Mouse (Mus musculus) spleen, embryonic (tissue): ENCODE data around the gene Txndc17.

ENCODE experiments used
- CTCF ChIA-PET: fragments of 350-600 bp; sonication (Branson Sonifier 250); formaldehyde crosslinking; loops from one replicate; lab custom pipeline; 2022; lab: Charles Lee

The Txndc17 gene

DNA sequence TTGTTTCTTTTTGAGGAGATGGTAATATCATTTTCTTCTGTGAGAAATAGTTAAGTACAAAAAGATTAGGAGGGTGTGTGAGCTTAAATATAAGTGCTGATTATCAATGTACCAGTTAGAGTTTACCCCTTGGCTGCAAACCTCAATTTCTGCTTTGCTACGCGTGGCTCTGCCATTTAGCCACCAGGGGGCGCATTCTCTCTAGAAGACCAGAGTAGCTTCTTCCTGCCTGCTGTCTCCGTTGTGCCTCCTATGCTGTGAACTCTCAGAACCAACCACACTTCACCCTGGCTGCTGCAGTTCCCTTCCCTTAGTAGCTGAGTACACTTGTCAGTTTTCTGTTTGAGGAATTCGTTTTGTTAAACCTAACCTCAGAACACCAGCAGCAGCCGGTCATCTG, 13.9 kb downstream of the Txndc17 start:
- CTCF ChIA-PET = interaction anchor here (0.5 kb wide), 1 partner anchor 1425 kb away, joined by 3 read pairs; no protein-coding TSS in a partner anchor

DNA sequence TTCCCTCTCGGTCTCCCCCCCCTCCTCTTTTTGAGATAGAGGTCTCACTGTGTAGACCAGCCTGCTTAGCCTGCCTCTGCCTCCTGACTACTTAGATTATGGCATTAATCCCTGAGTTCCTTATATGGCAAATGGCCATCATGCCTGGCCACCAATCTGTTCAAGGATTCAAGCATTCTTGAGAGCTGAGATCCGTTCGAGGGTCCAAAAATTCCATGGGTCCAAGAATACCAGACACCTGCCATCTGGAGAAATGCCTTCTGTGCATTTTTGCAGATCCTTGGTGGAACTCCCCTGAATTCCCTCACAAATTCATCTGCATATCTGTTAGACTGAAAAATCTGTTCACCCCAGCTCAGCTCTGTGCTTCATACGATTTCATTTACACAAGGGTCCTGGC, 16.1 kb downstream of the Txndc17 start:
- CTCF ChIA-PET = no interaction called here

DNA sequence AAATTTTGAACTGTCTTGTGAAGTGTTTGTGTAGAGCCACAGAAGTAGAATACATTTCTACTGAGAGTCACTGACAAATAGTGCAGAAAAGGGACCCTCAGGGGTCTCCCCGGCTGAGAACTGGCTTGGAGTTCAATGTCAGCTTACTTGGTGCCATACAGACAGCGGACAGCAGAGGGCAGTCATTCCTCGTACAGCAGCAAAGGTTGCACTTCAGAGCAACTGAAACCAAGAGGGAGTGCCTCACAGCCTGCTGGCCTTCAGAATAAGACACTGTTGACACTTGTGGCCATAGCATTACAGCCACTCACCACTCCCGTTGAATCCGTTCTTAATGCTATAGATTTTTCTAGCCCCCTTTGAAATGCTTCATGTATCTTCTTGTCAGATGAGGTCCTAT, 17.5 kb downstream of the Txndc17 start:
- CTCF ChIA-PET = interaction anchor here (0.9 kb wide), 1 partner anchor 100 kb away, joined by 3 read pairs; no protein-coding TSS in a partner anchor

DNA sequence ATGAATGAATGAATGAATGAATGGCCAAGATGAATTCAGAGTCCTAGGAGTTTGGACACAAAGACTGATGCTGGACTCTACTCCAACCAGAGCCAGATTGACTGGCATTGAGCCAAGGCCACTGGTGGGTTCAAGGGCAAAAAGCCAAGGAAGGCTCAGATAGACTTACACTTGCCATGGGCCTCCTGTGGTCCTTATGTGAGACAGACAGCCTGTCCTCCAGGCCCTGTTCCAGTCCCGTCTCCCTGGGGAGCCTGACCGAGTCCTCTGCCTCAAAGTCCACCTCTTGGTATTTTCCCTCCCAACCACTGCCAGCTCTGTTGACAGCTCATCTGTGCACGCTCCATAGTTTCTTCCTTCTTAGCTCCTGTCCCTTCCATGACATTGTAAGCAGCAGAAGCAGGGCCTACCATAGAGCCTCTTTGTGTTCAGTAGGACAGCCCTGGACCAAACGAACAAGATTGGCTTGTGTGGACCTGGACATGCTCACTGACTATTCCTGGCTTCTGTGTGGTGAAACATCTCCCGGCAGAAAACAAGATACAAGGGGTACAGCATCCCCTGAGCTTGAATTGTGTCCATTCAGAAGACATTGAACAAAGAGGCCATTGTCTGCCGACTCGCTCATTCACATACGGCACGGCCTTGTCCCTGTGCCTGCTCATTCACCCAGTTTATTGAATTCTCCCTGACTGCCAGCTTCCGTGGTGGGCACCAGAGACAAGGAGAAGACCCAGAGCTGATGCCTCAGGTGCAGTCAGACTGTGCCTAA, 18.9 kb downstream of the Txndc17 start:
- CTCF ChIA-PET = no interaction called here

DNA sequence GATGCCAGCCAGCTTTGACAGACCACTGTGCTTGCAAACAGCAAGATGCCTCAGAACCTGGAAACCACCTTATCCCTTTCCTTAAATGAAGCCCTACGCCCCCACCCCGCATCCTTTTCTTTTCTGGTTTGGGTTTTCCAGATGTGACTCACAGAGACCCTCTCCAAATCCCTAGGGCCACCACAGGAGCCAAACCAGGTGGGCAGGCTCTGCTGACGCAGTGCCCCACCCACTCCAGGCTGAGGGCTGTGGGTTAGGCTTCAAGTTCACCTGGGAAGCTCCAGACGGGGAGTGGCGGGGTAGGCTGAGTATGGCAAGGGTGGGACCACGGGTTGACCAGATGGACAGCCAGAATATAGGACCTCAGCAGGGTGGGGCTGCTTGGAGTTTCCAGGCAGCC, 19.6 kb downstream of the Txndc17 start:
- CTCF ChIA-PET = no interaction called here

DNA sequence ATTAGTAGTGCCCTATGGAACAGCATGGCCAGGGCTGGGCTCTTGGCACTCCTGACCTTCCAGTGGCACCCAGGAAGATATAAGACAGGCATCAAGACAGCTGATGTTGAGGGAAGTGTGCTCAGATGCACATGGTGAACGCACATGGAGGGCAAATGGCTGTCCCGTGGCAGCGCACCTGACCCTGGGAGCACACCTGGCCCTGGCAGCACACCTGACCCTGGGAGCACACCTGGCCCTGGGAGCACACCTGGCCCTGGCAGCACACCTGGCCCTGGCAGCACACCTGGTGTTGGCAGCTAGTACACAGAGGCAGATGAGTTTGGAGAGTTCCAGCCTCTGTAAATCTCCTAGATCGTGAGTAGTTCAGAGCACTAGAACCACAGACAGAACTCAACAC, 21.2 kb downstream of the Txndc17 start:
- CTCF ChIA-PET = no interaction called here

DNA sequence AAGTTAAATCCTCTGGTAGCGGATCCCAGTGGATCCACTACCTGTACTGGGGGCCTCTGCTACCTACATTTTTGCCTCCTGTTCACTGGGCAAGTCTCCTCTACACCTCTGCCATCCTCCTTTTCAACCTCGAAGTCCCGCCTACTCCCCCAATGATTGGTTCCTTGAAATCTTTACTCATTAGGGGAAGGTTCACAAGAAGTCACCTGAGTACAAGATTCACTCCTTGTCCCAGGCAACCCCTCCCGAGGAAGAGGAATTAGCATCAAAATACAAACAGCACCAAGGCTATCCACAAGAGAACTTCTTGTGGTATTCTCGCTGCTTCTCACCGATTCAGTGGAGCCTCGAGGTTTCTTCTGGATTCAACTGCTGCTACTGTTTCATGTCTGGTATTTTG, 24.7 kb downstream of the Txndc17 start:
- CTCF ChIA-PET = no interaction called here

DNA sequence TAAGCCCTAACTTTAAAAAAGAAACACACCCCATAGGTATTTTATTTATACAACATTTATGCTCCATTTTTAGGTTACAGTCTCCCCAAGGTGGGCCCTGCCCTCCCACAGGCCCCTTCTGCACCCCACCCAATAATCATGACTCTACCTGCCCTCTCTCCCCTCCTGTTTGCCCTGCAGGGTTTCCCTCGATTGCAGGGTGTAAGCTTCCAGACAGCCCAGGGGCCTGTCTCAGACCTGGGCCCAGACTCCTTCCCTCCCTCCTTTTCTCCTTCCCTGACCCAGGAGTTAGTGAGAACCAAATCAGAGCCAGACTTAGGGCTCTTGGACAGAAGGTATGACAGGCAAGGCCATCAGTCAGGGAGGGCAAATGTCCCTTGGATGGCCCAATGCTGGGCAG, 25.6 kb downstream of the Txndc17 start:
- CTCF ChIA-PET = no interaction called here

DNA sequence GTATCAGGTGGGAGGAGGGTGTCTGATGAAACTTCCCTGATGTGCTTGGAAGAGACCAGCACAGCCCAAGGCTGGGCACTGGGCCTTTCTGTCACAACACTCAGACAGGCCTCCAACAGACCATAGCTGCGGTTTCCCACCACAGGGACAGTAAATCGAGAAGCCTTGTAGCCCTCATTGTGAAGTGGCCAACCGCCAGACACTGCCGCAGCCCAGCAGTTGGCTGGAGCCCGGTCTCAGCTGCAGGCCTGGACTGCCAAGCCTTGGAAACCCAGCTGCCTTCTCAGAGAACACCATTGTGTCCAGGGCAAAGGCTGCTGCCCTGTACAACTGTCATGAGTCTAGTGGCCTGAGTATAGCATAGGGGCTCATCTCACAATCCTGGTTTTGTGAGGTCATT, 26.7 kb downstream of the Txndc17 start:
- CTCF ChIA-PET = no interaction called here

DNA sequence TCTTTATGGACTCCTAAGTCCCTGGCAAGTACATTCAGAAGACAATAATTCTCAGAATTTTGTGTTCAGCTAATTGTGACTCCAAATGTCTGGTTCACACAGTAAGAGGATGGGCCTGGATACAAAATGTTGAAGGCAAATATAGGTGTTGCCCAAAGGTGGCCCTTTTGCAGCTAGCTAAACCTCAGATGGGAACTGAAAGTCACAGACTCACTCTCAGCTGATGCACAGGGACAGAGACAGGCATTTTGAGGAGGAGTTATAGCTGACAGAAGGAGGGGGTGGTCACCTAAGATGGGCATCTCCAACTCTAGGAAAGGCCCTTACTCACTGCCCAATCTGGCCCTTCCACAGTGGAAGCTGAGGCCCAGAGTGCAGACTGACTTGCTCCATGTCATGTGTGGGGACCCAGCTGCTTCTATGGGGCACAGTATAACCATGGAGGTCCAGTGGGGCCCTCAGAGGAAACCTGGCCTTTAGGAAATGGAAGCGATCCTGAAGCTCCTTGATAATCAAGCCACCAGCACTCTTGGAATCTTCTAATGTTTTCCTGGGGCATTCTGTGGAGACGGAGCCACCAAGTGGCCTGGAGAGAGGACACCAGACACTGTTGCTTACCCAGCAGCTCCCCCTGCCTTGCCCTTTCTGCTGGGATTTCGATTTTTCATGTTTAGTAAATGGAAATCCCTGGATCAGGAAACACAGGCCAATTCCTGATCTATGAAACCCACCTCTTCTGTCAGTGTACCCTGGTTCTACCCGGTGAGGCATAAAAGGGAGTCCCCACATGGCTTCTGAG, 32.9 kb downstream of the Txndc17 start:
- CTCF ChIA-PET = interaction anchor here (0.5 kb wide), 1 partner anchor 1271 kb away, joined by 4 read pairs; no protein-coding TSS in a partner anchor

DNA sequence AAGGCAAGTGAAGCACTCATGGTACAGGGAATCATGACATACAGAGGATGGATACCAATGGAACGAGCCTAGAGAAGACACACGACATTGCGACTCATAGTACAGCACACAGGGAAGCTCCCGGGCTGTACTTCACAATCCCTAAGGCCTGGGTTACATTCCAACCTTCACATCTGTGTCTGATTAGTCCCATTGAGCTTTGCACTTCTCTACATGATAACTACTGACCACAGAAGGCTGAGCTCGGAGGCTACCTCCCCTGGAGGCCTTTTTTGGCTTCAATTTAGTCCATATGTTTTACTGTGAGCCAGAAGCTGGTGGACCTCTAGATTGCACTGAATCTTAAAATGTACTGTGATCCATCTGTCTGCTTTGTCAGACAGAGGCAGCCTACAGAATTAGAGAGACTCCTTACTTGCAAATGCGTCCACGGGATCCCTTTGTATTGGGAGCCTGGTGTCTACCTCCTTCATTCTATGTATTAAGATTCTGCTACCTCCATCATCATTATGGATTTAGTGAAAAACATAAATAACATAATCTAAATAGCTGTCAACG, 37.9 kb downstream of the Txndc17 start:
- CTCF ChIA-PET = no interaction called here

DNA sequence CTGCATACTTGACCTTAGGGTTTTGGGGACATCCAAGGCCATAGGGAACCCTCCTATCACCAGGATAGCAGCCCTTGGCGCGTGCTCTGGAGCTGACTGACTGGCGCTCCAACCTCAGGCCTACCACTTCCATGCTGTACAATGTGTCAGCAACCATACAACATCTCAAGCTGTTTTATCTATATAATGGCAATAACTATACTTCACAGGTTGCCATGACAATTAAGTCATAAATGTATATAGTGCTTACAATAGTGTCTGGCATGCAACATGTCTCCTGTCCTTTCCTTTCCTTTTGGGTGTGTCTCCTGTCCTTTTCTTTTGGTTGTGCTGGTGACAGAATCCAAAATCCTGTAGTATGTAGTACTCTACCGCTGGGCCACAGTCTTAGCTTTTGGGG, 48.3 kb downstream of the Txndc17 start:
- CTCF ChIA-PET = no interaction called here

DNA sequence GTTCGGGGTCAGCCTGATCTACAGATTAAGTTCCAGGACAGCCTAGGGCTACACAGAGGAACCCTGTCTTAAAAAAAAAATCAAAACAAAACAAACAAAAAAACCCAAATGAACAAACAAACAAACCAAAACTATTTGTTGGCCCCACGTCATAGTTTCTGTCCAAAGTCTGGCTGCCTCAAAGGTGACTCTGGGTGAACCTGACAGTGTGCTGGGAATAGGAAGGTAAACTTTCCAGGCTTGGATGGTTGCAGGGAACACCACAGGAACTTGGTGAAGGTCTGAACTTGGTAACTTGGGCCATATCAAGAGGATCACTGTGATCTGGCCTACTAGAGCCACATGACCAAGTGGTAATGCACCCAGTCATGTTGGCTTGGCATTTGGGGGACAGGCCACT, 49.1 kb downstream of the Txndc17 start:
- CTCF ChIA-PET = no interaction called here
